In genomic region chr13:21362621-21363248, GRCm38 (mm10) we compare ENCODE assay signal across 8 mouse cellular contexts. TPM values are rescaled to one million over a fixed set of nuclear protein-coding genes. Genes with fewer than 3 reads are reported as not detected.
DNase-seq lines count a peak whose midpoint lies in the region; ATAC-seq lines count a peak whose summit lies in the region.

Zscan12 (plus strand) TSS chr13:21362820.

- ATAC-seq in inflammation-experienced regulatory T-cells, adult 6 months, result peak; percentile 89
- ATAC-seq in megakaryocyte-erythroid progenitor cell, adult 5-6 weeks (replicated peaks; ENCODE audit: low FRiP score, low TSS enrichment, poor library complexity, severe bottlenecking), result peak; percentile 100

- intact Hi-C loops in gastrocnemius, postnatal 14 days (cut with DNase I; ENCODE audit: low total_unique reads), result no loop called here
- intact Hi-C loops in left cerebral cortex, postnatal 10 days (cut with DNase I), result loop anchor here (5.0 kb wide), 1 partner anchor 40 kb away; the partner anchor contains the start of gene Zkscan3

- peak; percentile 94 to 97 for DNase-seq in adrenal gland, adult (ENCODE audit: inconsistent age in 2 of 2, low spot score in 1 of 2)
- peak; percentile 98 for DNase-seq in embryo, embryonic 10.5 days (ENCODE audit: low spot score)
- DNase-seq in gastrocnemius, postnatal 14 days, result peak; percentile 92
- DNase-seq in left cerebral cortex, postnatal 10 days (ENCODE audit: extremely low spot score in 1 of 2, low spot score in 2 of 2), result peak; percentile 85 to 93
- peak; percentile 89 for DNase-seq in right cerebral cortex, postnatal 25 days
- peak; percentile 84 to 89 for DNase-seq in urinary bladder, postnatal 4 days (ENCODE audit: low spot score in 2 of 2)

RNA-seq across cellular contexts. Expression of gene Zscan12, which starts in this region (rescaled TPM):
- total RNA-seq in gastrocnemius, postnatal 14 days (2021), result 1 to 10 TPM; 5.5 to 5.9 TPM
- polyA plus RNA-seq in inflammation-experienced regulatory T-cells, adult 6 months (2017; shearing (Covaris generic)), result 1 to 10 TPM; 3.9 to 9.2 (median 8.1) TPM
- total RNA-seq in left cerebral cortex, postnatal 10 days (2021), result 1 to 10 TPM; 8.0 to 8.5 TPM
- total RNA-seq in megakaryocyte-erythroid progenitor cell, adult 5-6 weeks (2014; fragmentation: Nextera tagmentation), result 8.5 and 11.1 TPM in 2 replicates
- total RNA-seq in megakaryocyte-erythroid progenitor cell, adult 5-6 weeks (2017), result 11.0 and 20.0 TPM in 2 replicates

Comparison
In these comparisons a context has a peak if more than half of its experiments do, and no peak if none do; other contexts are left out.
1. Peak in every context shown above with its lines: DNase-seq and ATAC-seq.